Mouse (Mus musculus): ENCODE results near the gene Iglon5.

Gene Iglon5

GRCm38 (mm10) chr7:43422995-43423617, 66.8 kb downstream of the Iglon5 start:
- peak; percentile 92 for DNase-seq

All from lung, postnatal 14 days (tissue).